Mouse (Mus musculus) neural tube, embryonic 11.5 days (tissue): ENCODE results near the gene Uqcr11. TPM values are rescaled to one million over a fixed set of nuclear protein-coding genes. Genes with fewer than 3 reads are reported as not detected.

Source experiments
- ATAC-seq: fragments of 200-750 bp; cut with Nextera tagmentation; 2 replicates; pipeline ENCODE4 v1.8.0; 2017; ENCODE audit warnings: moderate number of reproducible peaks, mild to moderate bottlenecking, moderate TSS enrichment, moderate library complexity; ENCODE audit not compliant: insufficient read depth, low FRiP score, low TSS enrichment
- DNase-seq: peaks from one replicate; pipeline ENCODE4 v3.0.0-alpha.2; 2015; ENCODE audit warnings: low spot score
- H3K27ac ChIP-seq: fragments of 300-500 bp; sonication (generic); 2 replicates; pipeline ENCODE4 v1.5.1; 2014; ENCODE audit warnings: low read depth, mild to moderate bottlenecking, low read length
- H3K27me3 ChIP-seq: fragments of 300-500 bp; sonication (generic); 2 replicates; pipeline ENCODE4 v1.6.1; 2014; ENCODE audit warnings: mild to moderate bottlenecking, low read length, mixed read lengths; ENCODE audit not compliant: control insufficient read depth, insufficient read depth
- H3K36me3 ChIP-seq: fragments of 300-500 bp; sonication (generic); 2 replicates; pipeline ENCODE4 v1.6.1; 2014; ENCODE audit warnings: mild to moderate bottlenecking, low read length, moderate library complexity, mixed read lengths; ENCODE audit not compliant: control insufficient read depth, insufficient read depth
- H3K4me1 ChIP-seq: fragments of 300-500 bp; sonication (generic); 2 replicates; pipeline ENCODE4 v1.6.1; 2014; ENCODE audit warnings: low read length, mixed read lengths; ENCODE audit not compliant: control insufficient read depth, insufficient read depth
- H3K4me2 ChIP-seq: fragments of 300-500 bp; sonication (generic); 2 replicates; pipeline ENCODE4 v1.6.1; 2014; ENCODE audit warnings: low read depth, mild to moderate bottlenecking, moderate library complexity
- H3K4me3 ChIP-seq: fragments of 300-500 bp; sonication (generic); 2 replicates; pipeline ENCODE4 v1.5.1; 2014; ENCODE audit warnings: low read depth, low read length
- H3K9ac ChIP-seq: fragments of 300-500 bp; sonication (generic); 2 replicates; pipeline ENCODE4 v1.6.1; 2014; ENCODE audit warnings: mild to moderate bottlenecking, low read length
- H3K9me3 ChIP-seq: fragments of 300-500 bp; sonication (generic); 2 replicates; pipeline ENCODE4 v1.6.1; 2016; ENCODE audit warnings: low read length; ENCODE audit not compliant: control insufficient read depth
- WGBS: fragments of 180-500 bp; shearing (Covaris S2); extraction: QIAGEN DNeasy Blood & Tissue Kit; methylation state at CpG from one replicate; pipeline ENCODE4 v1.1.7; 2014; 5-methylcytosine and 5-hydroxymethylcytosine counted together
- polyA plus RNA-seq: library from polyadenylated mRNA; unstranded; fragments of >200 nt; fragmentation: Nextera tagmentation; extraction: Ambion mirVana; gene quantifications from 2 replicates; pipeline ENCODE4 v1.2.1, GENCODE M21; 2014

Gene Uqcr11
- polyA plus RNA-seq, 1 experiment from 2014 or later, result 521 TPM

DNA sequence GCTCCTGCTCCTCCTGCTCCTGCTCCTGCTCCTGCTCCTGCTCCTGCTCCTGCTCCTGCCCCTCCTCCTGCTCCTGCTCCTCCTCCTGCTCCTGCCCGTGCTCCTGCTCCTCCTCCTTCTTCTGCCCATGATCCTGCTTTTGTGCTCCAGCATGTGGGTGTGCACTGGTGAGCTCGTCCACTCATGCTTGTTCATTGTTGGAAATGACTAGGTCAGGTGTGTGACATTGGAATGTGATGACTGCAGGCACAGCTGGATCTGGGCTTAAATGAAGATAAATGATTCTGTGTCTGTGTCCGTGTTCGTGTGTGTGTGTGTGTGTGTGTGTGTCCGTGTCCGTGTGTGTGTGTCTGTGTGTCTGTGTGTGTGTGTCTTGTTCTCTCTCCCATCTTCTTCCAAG lies 38.2 kb downstream of the Uqcr11 start:
- WGBS, result 86% methylated on average over 6 of the region's 6 CpGs
- H3K4me1 ChIP-seq, result no peaks in the 10 kb centered on the region
- ATAC-seq, result no peak
- H3K9me3 ChIP-seq, result no peaks in the 10 kb centered on the region
- no peak overlapping the region for H3K27ac ChIP-seq
- H3K36me3 ChIP-seq, result no peaks in the 10 kb centered on the region
- H3K27me3 ChIP-seq, result no peaks in the 10 kb centered on the region
- no peak overlapping the region for H3K4me2 ChIP-seq
- DNase-seq, result no peak
- no peak overlapping the region for H3K4me3 ChIP-seq
- no peak overlapping the region for H3K9ac ChIP-seq

DNA sequence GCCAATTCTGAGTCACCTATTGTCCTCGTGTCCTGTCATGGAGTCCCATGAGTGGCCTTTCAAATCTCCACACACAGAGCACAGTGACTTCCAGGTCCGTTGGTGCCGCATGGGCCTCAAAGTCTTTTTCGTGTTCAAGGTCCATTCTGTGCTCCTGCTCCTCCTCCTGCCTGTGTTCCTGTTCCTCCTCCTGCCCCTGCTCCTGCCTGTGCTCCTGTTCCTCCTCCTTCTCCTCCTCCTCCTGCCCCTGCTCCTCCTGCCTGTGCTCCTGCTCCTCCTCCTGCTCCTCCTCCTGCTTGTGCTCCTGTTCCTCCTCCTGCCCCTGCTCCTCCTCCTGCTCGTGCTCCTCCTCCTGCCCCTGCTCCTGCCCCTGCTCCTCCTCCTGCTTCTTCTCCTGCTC lies 38.7 kb downstream of the Uqcr11 start:
- no peaks in the 10 kb centered on the region for H3K36me3 ChIP-seq
- H3K9me3 ChIP-seq, result no peaks in the 10 kb centered on the region
- no peaks in the 10 kb centered on the region for H3K4me1 ChIP-seq
- no peak for ATAC-seq
- no peak for DNase-seq
- H3K4me2 ChIP-seq, result no peak overlapping the region
- H3K4me3 ChIP-seq, result no peak overlapping the region
- H3K9ac ChIP-seq, result no peak overlapping the region
- H3K27ac ChIP-seq, result no peak overlapping the region
- no peaks in the 10 kb centered on the region for H3K27me3 ChIP-seq
- WGBS, result 71% methylated on average over 5 of the region's 5 CpGs

DNA sequence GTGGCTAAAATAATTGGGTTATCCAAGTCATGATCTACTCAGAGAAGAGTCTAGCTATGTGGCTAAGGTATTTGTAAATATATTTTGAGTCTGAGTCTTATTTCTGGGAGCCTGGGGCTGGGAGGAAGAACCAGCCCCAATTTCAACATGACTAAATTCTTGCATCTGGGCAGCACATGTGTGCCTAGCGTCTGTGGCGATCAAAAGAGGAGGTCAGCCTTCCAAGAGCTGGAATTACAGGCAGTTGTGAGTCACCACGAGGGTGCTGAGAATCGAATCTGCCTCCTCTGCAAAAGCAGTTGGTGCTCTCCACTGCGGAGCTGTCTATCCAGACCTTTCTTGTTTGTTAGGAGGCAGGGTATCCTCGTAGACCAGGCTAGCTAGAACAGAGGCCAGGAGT lies 40.9 kb downstream of the Uqcr11 start:
- Histone ChIP-seq H3K9ac (no peak overlapping the region), H3K27ac (no peak overlapping the region), H3K27me3 (no peaks in the 10 kb centered on the region), H3K4me3 (no peak overlapping the region), H3K36me3 (no peaks in the 10 kb centered on the region), H3K9me3 (no peaks in the 10 kb centered on the region), H3K4me2 (no peak overlapping the region), H3K4me1 (no peaks in the 10 kb centered on the region)
- WGBS, result 70% methylated on average over 6 of the region's 6 CpGs
- DNase-seq (no peak), ATAC-seq (no peak)

DNA sequence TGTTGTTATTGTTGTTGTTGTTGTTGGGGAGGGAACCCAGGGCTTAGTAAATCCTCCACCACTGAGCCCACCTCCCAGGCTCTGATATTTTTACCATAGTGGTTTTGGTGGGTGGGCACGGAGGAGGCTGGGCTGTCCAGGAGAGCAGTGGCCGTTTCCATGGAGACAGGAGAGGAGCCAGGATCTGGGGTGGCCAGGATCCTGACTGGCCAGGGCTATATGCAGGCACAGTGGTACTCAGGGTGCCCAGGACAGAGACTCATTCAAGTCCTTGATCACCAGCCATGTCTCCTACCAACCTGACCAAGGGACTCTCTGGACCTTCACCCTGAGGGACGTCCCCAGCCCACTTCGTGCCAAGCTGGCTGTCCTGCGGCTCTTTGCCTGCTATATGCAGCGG lies 42.9 kb downstream of the Uqcr11 start:
- H3K9me3 ChIP-seq, result no peaks in the 10 kb centered on the region
- no peaks in the 10 kb centered on the region for H3K4me1 ChIP-seq
- DNase-seq (no peak), ATAC-seq (no peak)
- no peaks in the 10 kb centered on the region for H3K36me3 ChIP-seq
- no peak overlapping the region for H3K4me3 ChIP-seq
- no peak overlapping the region for H3K27ac ChIP-seq
- H3K4me2 ChIP-seq, result no peak overlapping the region
- no peak overlapping the region; the same call in 1 of the 2 replicates for H3K9ac ChIP-seq
- 48% methylated on average over 6 of the region's 6 CpGs for WGBS
- peaks cover 8% of the 10 kb centered on the region for H3K27me3 ChIP-seq

DNA sequence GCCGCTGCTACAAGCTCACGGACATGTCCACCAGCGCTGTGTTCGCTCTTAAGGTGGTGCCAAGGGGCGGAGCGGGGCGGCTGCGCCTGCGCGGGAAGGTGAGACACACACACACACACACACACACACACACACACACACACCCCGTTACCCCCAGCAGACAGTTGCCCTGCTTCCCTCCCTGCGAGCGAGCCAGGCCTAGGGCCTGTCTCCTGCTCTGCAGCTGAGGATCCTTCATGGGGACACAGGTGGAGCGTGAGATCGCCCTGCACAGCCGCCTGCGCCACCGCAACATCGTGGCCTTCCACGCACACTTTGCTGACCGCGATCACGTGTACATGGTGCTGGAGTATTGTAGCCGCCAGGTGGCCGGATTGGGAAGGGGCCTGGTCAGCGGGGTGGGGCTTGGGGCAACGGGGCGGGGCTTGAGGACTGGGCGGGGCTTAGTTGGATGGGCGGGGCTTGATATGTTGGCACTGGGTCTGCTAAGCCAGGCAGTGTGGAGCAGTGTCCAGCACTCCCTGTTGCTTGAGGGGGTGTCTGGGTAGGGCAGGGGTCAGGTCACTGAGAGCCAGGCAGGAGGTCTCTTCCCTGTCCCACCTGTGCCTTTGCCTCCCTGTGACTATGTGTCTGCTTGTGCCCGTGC lies 48.5 kb downstream of the Uqcr11 start:
- Histone ChIP-seq H3K4me1 (0 out of 2 replicates have a peak, but pooled peaks cover 3% of the 10 kb centered on the region), H3K9me3 (no peaks in the 10 kb centered on the region), H3K36me3 (no peaks in the 10 kb centered on the region), H3K4me3 (no peak overlapping the region), H3K27ac (no peak overlapping the region), H3K27me3 (peaks cover 59% of the 10 kb centered on the region), H3K4me2 (0 out of 2 replicates have a peak overlapping the region, but pooled peaks have one; percentile 4), H3K9ac (no peak overlapping the region)
- ATAC-seq (no peak), DNase-seq (no peak)
- 9% methylated on average over 31 of the region's 31 CpGs for WGBS

DNA sequence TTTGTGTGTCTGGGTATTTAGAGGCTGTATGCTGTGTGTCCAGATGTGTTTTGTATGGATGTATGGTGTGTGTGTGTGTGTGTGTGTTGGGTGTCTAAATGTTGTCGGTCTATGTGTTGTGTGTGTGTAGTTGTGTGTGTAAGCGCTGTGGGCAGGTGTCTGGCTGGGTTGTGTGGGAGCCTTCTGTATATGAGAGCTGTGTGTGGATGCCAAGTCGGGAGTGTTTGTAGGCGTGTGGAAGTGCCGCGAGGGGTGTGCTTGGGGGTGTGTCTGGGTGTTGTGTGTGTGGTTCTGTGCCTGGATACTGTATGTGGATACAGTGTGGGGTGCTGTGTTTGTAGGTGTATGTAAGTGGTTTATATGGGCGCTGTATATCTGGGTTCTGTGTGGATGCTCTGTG lies 49.3 kb downstream of the Uqcr11 start:
- Histone ChIP-seq H3K9me3 (no peaks in the 10 kb centered on the region), H3K27ac (no peak overlapping the region), H3K9ac (no peak overlapping the region), H3K27me3 (peaks cover 67% of the 10 kb centered on the region), H3K4me2 (no peak overlapping the region), H3K36me3 (no peaks in the 10 kb centered on the region), H3K4me1 (0 out of 2 replicates have a peak, but pooled peaks cover 3% of the 10 kb centered on the region), H3K4me3 (no peak overlapping the region)
- WGBS, result 39% methylated on average over 7 of the region's 7 CpGs
- ATAC-seq (no peak), DNase-seq (no peak)

DNA sequence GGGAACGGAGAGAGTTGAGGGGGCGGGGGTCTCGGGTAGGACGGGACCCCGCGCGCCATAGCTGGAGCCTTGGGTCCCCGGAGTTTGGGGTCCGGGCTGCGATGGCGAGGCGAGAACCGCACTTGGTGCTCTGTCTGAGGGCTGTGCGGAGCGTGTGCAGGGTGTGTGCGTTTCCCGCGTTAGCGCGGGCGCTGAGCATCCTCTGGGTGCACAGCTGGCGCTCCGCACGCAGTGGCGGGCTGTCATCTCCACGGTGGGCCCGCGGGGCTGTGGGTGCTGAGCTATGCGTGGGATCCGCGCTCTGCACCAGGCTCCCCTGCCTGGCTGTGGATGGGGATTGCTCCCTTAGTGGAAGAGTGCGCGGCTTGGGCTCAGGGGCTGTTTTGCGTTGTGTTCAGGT lies 49.9 kb downstream of the Uqcr11 start:
- H3K9ac ChIP-seq, result no peak overlapping the region; the same call in 1 of the 2 replicates
- WGBS, result 2% methylated on average over 33 of the region's 34 CpGs
- H3K4me2 ChIP-seq, result peak overlapping the region; percentile 24
- no peaks in the 10 kb centered on the region for H3K9me3 ChIP-seq
- H3K4me3 ChIP-seq, result peak overlapping the region; percentile 13; the same call in 1 of the 2 replicates
- no peaks in the 10 kb centered on the region for H3K36me3 ChIP-seq
- ATAC-seq (no peak), DNase-seq (no peak)
- 0 out of 2 replicates have a peak, but pooled peaks cover 3% of the 10 kb centered on the region for H3K4me1 ChIP-seq
- peaks cover 72% of the 10 kb centered on the region for H3K27me3 ChIP-seq
- H3K27ac ChIP-seq, result no peak overlapping the region

DNA sequence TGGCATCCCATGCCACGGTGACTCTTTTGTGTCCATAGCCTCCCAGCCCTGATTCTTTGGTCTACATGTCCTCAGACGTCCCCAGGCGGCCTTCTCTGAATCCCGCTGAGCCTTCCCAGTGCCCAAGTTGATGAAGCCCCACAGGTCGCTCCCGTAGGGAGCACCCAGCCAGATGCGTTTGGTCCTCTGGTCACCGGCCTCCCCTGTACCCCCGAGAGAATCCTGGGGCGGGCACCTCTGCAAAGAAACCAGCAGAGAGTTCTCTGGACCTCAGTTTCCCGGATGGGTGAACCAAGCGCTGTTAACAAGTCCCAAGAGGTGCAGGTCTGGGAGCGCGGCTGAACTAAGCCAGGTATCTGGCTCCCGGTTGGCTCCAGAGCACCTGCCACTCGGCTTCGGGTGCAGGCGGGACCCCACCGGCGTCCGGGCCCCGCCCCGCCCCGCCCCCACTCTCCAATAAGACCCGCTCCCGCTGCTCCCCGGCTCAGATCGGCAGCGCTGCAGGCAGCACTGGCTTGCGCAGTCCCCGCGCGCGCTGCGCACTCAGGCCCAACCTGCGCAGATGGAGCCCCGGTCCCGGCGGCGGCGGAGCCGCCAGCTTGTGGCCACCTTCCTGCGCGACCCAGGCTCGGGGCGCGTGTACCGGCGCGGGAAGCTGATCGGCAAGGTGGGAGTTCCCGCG lies 50.5 kb downstream of the Uqcr11 start, which contains the start of gene Plk5:
Gene Plk5, plus strand, starts transcription at position 459 of the 682 bp plus-strand sequence.
- no peak within 1 kb of the TSS for H3K27ac ChIP-seq
- WGBS, result under 1% methylated on average over 51 of the region's 53 CpGs
- DNase-seq, result no peak

DNA sequence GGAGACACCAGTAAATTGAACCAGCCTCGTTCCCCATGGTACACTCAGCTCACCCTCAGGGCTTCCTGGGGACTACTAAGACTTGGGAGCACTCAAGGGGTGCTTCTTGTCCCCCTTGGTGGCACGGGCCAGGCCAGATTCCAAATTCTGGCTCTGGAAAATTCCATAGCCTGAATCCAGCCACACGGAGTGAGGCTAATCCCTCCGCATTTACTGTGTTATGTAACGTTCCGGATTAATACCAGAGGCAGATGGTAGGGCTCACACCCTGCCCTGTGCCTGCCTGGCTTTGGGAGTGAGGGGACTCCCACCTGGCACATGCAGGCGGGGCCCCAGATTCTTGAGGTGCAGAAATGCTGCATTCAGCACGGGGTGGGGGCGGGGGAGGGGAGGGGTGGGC lies 51.2 kb downstream of the Uqcr11 start:
- Histone ChIP-seq H3K36me3 (no peaks in the 10 kb centered on the region), H3K4me1 (0 out of 2 replicates have a peak, but pooled peaks cover 3% of the 10 kb centered on the region), H3K9ac (no peak overlapping the region), H3K4me3 (no peak overlapping the region), H3K27me3 (peaks cover 83% of the 10 kb centered on the region), H3K27ac (no peak overlapping the region), H3K4me2 (no peak overlapping the region), H3K9me3 (no peaks in the 10 kb centered on the region)
- ATAC-seq, result no peak
- no peak for DNase-seq
- 10% methylated on average over 9 of the region's 9 CpGs for WGBS

More for the DNA sequence above, 50.5 kb downstream of the Uqcr11 start, which contains the start of gene Plk5:
- H3K4me2 ChIP-seq, result peak within 1 kb of the TSS; percentile 24
- peaks cover 76% of the 10 kb centered on the region for H3K27me3 ChIP-seq
- no peak for ATAC-seq
- peak within 1 kb of the TSS; percentile 13; the same call in 1 of the 2 replicates for H3K4me3 ChIP-seq
- no peak within 1 kb of the TSS; the same call in 1 of the 2 replicates for H3K9ac ChIP-seq
- H3K36me3 ChIP-seq, result no peaks in the 10 kb centered on the region
- H3K4me1 ChIP-seq, result 0 out of 2 replicates have a peak, but pooled peaks cover 3% of the 10 kb centered on the region
- H3K9me3 ChIP-seq, result no peaks in the 10 kb centered on the region
